Mouse (Mus musculus): ENCODE measurements around the gene Plekhg1.

Plekhg1 gene

DNA sequence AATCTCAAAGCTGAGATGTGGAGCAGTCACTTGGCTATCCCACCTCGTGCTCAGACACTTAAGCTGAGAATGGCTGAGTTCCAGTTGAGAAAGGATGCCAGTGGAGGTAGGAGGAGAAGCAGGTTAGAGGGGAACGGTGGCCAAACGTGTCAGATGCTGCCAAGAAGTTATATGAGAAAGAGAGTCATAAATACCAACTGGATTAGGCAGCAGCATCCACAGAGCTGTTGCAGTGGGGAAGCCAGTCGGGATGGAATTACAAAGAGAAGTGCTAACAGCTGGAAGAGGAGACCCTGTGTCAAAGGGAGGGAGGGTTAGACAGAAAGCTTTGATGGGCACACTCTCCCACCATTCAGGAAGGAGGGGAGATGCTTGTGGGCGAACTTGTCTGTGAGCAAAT, 89.3 kb downstream of the Plekhg1 start:
- DNase-seq (ENCODE audit: low read depth) = no peak

- no peak for DNase-seq (ENCODE audit: low read depth)
These were observed 90.5 kb downstream of the Plekhg1 start for GRCm38 (mm10) chr10:3830618-3831017.

GRCm38 (mm10) chr10:3831597-3832351, 91.6 kb downstream of the Plekhg1 start:
- no peak for DNase-seq (ENCODE audit: low read depth)

GRCm38 (mm10) chr10:3834060-3834459, 93.9 kb downstream of the Plekhg1 start:
- no peak for DNase-seq (ENCODE audit: low read depth)

DNA sequence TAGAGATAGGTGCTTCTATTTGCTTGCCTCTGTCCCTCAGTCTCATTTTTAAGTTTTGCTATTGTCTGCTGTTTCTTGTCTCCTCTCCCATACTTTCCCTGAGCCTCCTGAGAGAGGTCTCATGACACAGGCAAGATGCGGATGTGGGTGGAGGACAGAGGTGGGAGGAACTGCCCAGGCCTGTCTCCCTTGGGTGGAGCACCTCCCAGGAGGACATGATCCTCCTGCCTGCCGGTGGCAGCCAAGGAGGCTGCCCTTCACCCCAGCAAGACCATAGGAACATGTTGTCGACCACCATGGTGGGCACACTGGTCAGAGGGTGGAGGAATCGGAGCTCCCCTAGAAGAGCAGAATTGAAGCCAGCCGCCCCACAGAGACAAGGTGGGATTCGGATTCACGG, 94.5 kb downstream of the Plekhg1 start:
- DNase-seq (ENCODE audit: low read depth) = no peak

DNA sequence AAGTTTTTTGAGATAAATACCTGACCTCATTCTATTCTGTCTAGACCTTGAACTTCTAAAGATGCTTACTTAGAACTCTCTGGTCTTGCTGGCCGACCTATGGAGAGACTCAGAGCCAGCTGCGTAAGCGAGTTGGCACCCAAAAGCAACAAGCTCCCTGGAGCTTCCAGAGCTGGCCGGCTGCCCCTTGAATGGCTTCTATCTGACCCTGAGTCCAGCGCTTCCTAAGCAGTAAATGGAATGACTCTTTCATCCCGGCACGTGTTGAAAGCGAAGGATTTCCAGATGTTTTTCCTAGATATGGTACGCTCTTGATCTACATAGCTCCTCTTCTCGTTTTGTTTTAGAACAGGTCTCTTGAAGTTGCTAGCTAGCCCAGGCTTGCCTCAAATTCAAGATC, 95.5 kb downstream of the Plekhg1 start:
- DNase-seq (ENCODE audit: low read depth) = no peak

DNA sequence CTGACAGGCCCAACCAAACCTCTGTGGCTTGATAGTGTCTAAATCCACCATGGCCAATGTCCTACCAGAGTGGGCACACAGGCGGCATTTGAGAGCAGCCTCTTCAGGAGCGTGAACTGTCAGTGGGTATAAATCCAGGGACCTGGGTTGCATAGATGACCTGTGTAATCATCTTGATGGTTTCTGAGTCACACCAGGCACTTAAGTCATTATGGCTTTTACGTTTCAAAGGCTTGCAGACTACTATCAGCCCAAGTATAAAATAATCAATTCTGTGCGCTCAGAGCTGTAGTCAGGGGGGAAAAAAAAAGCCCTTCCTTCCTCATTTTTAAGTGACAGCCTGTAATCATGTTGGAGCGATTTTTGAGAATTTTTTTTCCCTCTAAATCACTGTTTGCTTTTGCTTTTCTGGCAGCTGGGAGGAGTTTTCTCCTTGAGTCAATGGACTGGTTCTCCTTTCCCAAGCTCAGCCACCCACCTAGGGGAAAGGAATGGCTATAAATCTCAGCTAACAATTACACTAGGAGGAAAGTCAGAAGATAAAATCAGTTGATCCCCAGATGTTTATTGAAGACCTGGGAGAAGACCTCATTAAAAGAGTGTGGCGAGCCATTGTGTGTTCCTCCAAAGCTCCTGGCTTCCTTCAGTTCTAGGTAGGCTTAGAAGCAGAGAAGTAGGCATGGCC, 99.7 kb downstream of the Plekhg1 start:
- DNase-seq (ENCODE audit: low read depth) = no peak

DNA sequence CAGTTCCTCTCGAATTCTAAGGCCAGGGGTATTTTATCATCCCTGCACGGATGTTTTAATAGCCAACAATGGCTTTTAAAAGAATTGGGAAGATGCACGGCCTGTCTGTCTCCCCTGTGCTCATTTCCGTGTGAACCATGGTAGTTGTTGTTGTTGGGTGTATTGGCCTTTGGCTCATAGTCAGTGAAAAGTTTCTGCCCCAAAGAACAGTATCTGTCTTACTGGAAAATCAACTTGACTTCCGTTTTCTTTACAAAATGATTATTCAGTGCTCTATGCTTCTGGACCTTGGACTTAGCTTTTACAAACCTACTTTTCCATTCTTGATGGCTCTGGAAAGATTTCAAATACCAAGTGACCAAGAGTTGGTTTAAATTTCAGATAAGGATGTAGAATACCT, 104.3 kb downstream of the Plekhg1 start:
- DNase-seq (ENCODE audit: low read depth) = no peak

DNA sequence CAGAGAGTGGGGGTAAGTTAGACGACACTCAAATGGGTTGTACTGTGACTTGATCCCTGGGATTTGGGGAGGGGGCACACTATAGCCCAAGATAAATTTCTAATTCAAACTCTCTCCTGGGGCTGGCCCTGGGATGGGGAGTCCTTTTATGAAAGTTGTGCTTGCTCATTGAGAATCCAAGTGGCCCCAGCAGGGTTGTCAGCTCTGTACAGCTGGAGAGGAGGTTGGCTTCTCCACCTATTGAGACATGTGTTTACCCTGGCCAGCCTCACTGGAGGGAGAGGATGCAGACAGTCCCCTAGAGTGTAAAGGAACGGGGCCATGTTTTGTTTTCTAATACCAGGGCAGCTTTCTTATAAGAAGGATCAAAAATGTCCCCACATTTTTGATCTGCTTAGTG, 106.9 kb downstream of the Plekhg1 start:
- no peak for DNase-seq (ENCODE audit: low read depth)

DNA sequence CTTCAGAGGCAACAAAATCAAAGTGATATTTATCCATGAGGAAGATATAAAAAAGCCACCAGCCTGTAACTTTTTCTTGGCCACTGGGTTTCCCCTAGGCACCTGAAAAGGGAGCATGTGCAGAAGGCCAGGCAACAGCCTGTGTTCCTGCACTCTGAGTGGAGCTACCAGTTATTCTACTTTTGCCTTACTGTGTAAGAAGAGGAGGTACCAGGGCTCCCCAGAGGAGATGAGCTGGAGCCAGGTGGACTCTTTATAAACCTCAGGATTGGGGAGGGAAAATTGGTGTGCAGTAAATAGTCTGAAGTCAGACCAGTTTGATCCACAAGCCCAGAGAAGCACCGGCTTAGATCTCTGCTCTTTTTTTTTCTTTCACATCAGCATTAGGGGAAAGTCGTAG, 111.3 kb downstream of the Plekhg1 start:
- DNase-seq (ENCODE audit: low read depth) = no peak

GRCm38 (mm10) chr10:3852733-3853132, 112.6 kb downstream of the Plekhg1 start:
- no peak for DNase-seq (ENCODE audit: low read depth)

- no peak for DNase-seq (ENCODE audit: low read depth)
These were observed 117.7 kb downstream of the Plekhg1 start for GRCm38 (mm10) chr10:3857912-3858311.

DNA sequence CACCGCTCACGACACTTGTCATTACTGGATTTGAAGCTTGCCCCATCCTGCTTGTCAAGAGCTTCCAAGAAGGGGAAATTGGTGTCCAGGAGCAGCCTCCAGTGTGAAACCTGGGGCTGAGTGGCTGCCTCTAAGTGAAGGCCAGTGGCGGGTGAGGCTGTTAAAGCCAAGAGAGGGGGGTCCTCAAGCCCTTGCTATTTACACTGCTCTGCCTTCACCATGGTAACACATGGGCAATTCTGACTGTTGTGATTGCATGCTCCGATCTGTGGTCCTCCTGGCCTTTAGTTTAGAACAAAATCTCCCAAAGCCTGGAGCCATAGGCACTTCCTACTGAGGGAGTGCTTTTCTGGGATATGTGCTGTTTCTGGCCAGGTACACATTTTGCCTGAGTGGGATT, 118.3 kb downstream of the Plekhg1 start:
- no peak for DNase-seq (ENCODE audit: low read depth)

DNA sequence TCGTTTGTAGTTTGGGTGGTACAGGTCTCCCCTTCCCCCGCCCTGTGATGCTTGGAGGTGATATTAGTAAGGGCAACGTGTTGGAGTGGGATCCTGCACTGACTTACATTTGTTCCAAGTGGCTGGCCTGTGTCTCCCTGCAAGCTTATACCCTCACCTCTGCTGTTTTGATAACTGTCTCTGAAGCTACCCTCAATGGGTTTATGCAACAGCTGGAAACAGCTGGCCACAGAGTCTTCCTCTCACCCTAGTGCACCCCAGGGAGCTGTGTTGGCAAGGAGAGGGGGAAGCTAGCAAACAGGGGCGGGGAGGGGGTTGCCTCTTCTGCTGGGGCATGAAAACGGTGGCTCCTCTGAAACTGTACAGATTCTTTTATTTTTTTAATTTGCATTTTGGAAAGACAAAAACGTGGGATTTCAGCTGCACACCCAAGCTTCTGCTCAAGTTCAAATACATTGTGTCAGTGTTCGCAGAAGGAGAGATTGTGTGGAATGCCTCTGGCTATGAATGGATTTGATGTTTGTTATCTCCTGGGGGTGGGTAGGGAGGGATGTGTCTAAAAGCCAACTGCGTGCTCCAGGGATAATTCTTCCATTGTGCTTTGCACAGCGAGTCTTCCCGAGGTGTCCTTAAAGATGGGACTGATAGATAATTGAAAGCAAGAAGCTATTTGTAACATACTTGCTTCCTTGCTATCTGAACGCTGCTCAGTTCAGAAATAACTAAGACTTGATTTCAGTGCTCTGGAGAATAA, 119.0 kb downstream of the Plekhg1 start:
- no peak for DNase-seq (ENCODE audit: low read depth)

DNA sequence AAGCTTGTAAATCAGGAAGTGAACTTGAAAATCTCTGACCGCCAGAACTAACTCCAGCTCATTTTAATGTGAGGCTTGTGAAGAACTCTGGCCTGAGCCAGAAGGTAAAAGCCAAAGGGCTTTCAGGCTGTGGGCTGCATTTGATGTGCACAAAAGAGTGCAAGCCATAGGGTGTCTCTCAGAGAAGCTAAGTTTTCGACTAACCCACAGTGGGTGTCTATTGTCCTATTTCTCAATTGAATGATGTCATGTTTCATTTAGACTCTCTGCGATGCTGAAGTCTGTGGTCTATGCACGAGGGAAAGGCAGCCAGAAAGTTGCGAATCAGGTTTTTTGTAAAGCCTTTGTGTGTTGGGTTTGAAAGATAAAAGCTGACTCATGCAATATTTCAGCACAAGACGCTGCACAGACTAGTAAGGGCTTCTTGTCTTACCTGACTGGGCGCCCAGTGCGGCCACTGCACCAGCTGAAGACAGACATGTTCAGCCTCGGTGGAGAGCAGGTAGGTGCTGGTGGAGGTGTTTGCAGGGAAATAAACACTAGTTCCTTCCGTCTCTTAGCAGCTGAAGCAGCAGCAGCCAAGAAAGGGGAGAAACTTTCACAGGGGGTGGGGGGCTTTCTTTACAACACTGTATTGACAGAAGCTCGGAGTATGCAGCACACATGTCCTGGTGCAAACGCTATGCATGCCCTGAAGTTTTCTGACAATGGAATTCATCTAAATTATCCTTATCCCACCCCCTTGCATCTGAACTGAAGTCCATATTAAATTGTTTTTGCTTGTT, 123.4 kb downstream of the Plekhg1 start:
- no peak for DNase-seq (ENCODE audit: low read depth)

- no peak for DNase-seq (ENCODE audit: low read depth)
These were observed 124.0 kb downstream of the Plekhg1 start for GRCm38 (mm10) chr10:3864196-3864540.

- DNase-seq (ENCODE audit: low read depth) = no peak
These were observed 127.1 kb downstream of the Plekhg1 start for GRCm38 (mm10) chr10:3867298-3867697.

DNA sequence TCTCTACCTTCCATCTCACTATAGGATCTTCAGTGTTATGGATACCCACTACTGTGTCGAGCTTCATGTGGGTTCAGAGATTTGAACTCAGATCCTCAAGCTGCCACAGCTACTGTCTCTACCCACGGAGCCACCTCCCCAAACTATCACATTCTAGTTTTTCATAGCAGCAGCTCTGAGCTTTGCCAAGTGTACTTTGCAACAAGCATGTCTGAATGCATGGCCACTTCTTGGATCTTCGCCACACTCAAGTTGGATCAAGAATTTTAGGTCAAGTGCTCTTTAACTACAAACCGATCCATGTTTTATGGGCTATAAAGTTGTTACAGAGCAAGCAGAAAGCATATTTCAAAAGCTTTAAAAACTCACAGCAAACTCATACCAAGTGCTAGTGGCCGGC, 130.7 kb downstream of the Plekhg1 start:
- no peak for DNase-seq (ENCODE audit: low read depth)

GRCm38 (mm10) chr10:3873467-3873866, 133.3 kb downstream of the Plekhg1 start:
- no peak for DNase-seq (ENCODE audit: low read depth)

DNA sequence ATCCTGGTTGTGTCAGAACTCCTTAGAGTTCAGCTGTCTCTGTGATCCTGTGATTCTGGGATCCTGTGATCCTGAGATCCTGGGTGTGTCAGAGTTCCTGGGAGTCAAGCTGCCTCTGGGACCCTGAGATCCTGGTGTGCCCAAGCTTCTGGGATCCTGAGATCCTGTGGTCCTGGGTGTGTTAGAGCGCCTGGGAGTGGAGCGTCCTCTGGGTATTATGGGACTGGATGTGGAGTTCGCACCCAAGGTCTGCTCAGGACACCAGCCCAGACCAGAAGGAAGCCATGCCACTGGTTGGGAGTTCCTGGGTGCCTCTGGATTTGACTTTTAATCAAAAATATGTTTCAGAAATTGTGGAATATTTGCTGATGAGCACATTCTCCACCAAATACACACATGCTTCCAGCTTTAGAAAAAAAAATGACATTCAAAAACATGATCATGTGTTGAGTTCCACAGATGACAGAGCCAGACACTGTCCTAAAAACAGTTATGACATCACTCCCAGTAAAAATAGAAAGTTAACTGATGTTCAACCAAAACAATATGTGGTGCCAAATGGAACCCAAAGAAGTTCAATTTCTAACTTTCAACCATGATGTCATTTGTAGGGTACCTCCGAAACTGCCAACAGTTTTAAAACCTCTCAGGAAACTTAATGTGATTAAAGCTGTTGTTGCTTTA, 137.8 kb downstream of the Plekhg1 start:
- no peak for DNase-seq (ENCODE audit: low read depth)

GRCm38 (mm10) chr10:3881179-3881578, 141.0 kb downstream of the Plekhg1 start:
- DNase-seq (ENCODE audit: low read depth) = no peak

GRCm38 (mm10) chr10:3888510-3888909, 148.3 kb downstream of the Plekhg1 start:
- no peak for DNase-seq (ENCODE audit: low read depth)
